ENCODE assay signal across 23 mouse cellular contexts in genomic region chr6:91990101-91990500, GRCm38 (mm10). TPM values are rescaled to one million over a fixed set of nuclear protein-coding genes. Genes with fewer than 3 reads are reported as not detected.
"Had no signal": no experiment of that assay in that cellular context is flagged by ENCODE, and none has a peak within 500 bp of the region (broad histone marks: within the 10 kb centered on the region; RNA-seq: fewer than 3 reads in every experiment).

No protein-coding gene starts in this region.

- H3K4me3 ChIP-seq: limb, embryonic 10.5 days; limb, embryonic 13.5 days; liver, embryonic 12.5 days; liver, embryonic 15.5 days; lung, embryonic 15.5 days; megakaryocyte, embryonic 14.5 days; midbrain, embryonic 10.5 days; midbrain, embryonic 13.5 days; myocyte; neural tube, embryonic 13.5 days had no signal

- H3K9ac ChIP-seq: limb, embryonic 13.5 days; liver, embryonic 12.5 days; liver, embryonic 15.5 days; lung, embryonic 15.5 days; midbrain, embryonic 13.5 days; neural tube, embryonic 13.5 days had no signal

- ATAC-seq: liver, embryonic 12.5 days; midbrain, embryonic 13.5 days; midbrain, embryonic 16.5 days had no signal

- H3K27me3 ChIP-seq: limb, embryonic 13.5 days; liver, embryonic 12.5 days; liver, embryonic 15.5 days; lung, embryonic 15.5 days; midbrain, embryonic 13.5 days; neural tube, embryonic 13.5 days had no signal

- H3K27ac ChIP-seq: limb, embryonic 10.5 days; limb, embryonic 13.5 days; liver, embryonic 12.5 days; liver, embryonic 15.5 days; lung, embryonic 15.5 days; midbrain, embryonic 10.5 days; midbrain, embryonic 13.5 days; neural tube, embryonic 13.5 days had no signal

- H3K4me2 ChIP-seq: limb, embryonic 13.5 days; liver, embryonic 12.5 days; liver, embryonic 15.5 days; lung, embryonic 15.5 days; midbrain, embryonic 13.5 days; neural tube, embryonic 13.5 days had no signal

- H3K4me1 ChIP-seq: lung, embryonic 15.5 days; midbrain, embryonic 10.5 days; midbrain, embryonic 13.5 days had no signal

- H3K9me3 ChIP-seq: limb, embryonic 10.5 days; limb, embryonic 13.5 days; liver, embryonic 12.5 days; liver, embryonic 15.5 days; lung, embryonic 15.5 days; megakaryocyte, embryonic 14.5 days; midbrain, embryonic 10.5 days; midbrain, embryonic 13.5 days; neural tube, embryonic 13.5 days had no signal

- DNase-seq: kidney, postnatal 14 days; kidney, postnatal 4 days; liver; lung, adult 18-20 months; lung, postnatal 10 days; lung, postnatal 36 days; retina, postnatal 1 day; thymus, adult 2 months; thymus, postnatal 14 days; thymus, postnatal 4 days had no signal

- H3K36me3 ChIP-seq: liver, embryonic 12.5 days; liver, embryonic 15.5 days; lung, embryonic 15.5 days; midbrain, embryonic 10.5 days; midbrain, embryonic 13.5 days; neural tube, embryonic 13.5 days had no signal

RNA-seq across cellular contexts. Expression of gene Fgd5, which starts 11.4 kb away (rescaled TPM):
- total RNA-seq: monocyte, adult 5-6 weeks; neutrophil, adult 5-6 weeks had no signal
- polyA plus RNA-seq: myocyte had no signal
